In genomic region chr1:42472495-42473230, GRCm38 (mm10) we compare ENCODE assay signal across 14 mouse cellular contexts.
DNase-seq lines count a peak whose midpoint lies in the region; ATAC-seq and TF ChIP-seq lines count a peak whose summit lies in the region.
"Had no signal": no experiment of that assay in that cellular context is flagged by ENCODE, and none has a peak within 500 bp of the region (broad histone marks: within the 10 kb centered on the region; RNA-seq: fewer than 3 reads in every experiment).

No protein-coding gene starts in this region.

- no peaks in the 10 kb centered on the region for H3K4me1 ChIP-seq in lung, embryonic 14.5 days (ENCODE audit: insufficient read depth)
- H3K4me1 ChIP-seq in hindbrain, embryonic 12.5 days, result peaks cover 9% of the 10 kb centered on the region
- peaks cover 6% of the 10 kb centered on the region; the same call in 1 of the 2 replicates for H3K4me1 ChIP-seq in midbrain, embryonic 12.5 days
- peaks cover 3% of the 10 kb centered on the region; the same call in 1 of the 2 replicates for H3K4me1 ChIP-seq in embryonic facial prominence, embryonic 10.5 days
- H3K4me1 ChIP-seq: embryonic facial prominence, embryonic 15.5 days; heart, embryonic 13.5 days; liver, embryonic 15.5 days had no signal

- TF ChIP-seq CTCF in lung, embryonic 14.5 days (IDR thresholded peaks at IDR 0.05; ENCODE audit: low read depth), result no peak

- H3K4me2 ChIP-seq in lung, embryonic 14.5 days, result no peak overlapping the region
- H3K4me2 ChIP-seq in hindbrain, embryonic 12.5 days (replicated peaks), result peak overlapping the region; percentile 14; the same call in 1 of the 2 replicates
- no peak overlapping the region for H3K4me2 ChIP-seq in midbrain, embryonic 12.5 days (replicated peaks)
- H3K4me2 ChIP-seq: embryonic facial prominence, embryonic 15.5 days; heart, embryonic 13.5 days; liver, embryonic 15.5 days had no signal

- no peaks in the 10 kb centered on the region for H3K9me3 ChIP-seq in lung, embryonic 14.5 days (ENCODE audit: low read depth, low read length)
- H3K9me3 ChIP-seq in hindbrain, embryonic 12.5 days (replicated peaks), result no peaks in the 10 kb centered on the region
- no peaks in the 10 kb centered on the region for H3K9me3 ChIP-seq in midbrain, embryonic 12.5 days
- H3K9me3 ChIP-seq in embryonic facial prominence, embryonic 10.5 days, result no peaks in the 10 kb centered on the region
- H3K9me3 ChIP-seq: embryonic facial prominence, embryonic 15.5 days; heart, embryonic 13.5 days; liver, embryonic 15.5 days had no signal

- H3K36me3 ChIP-seq in lung, embryonic 14.5 days (ENCODE audit: insufficient read depth), result no peaks in the 10 kb centered on the region
- H3K36me3 ChIP-seq in hindbrain, embryonic 12.5 days, result no peaks in the 10 kb centered on the region
- no peaks in the 10 kb centered on the region for H3K36me3 ChIP-seq in midbrain, embryonic 12.5 days
- H3K36me3 ChIP-seq in embryonic facial prominence, embryonic 10.5 days (replicated peaks), result no peaks in the 10 kb centered on the region
- H3K36me3 ChIP-seq: embryonic facial prominence, embryonic 15.5 days; heart, embryonic 13.5 days; liver, embryonic 15.5 days had no signal

- 51% methylated on average over 13 of the region's 13 CpGs for WGBS in lung, embryonic 14.5 days
- WGBS in hindbrain, embryonic 12.5 days, result 44% methylated on average over 13 of the region's 13 CpGs
- WGBS in midbrain, embryonic 12.5 days, result 48% methylated on average over 13 of the region's 13 CpGs
- WGBS in embryonic facial prominence, embryonic 10.5 days, result 73% methylated on average over 13 of the region's 13 CpGs

- no peak overlapping the region for H3K9ac ChIP-seq in lung, embryonic 14.5 days
- H3K9ac ChIP-seq in hindbrain, embryonic 12.5 days, result no peak overlapping the region
- no peak overlapping the region for H3K9ac ChIP-seq in midbrain, embryonic 12.5 days (replicated peaks)
- H3K9ac ChIP-seq: embryonic facial prominence, embryonic 15.5 days; heart, embryonic 13.5 days; liver, embryonic 15.5 days had no signal

- no peak for ATAC-seq in lung, embryonic 14.5 days (ENCODE audit: insufficient read depth)
- ATAC-seq in hindbrain, embryonic 12.5 days (ENCODE audit: low FRiP score), result peak; percentile 79
- no peak for ATAC-seq in midbrain, embryonic 12.5 days (ENCODE audit: low FRiP score, low read depth)

- no peaks in the 10 kb centered on the region for H3K27me3 ChIP-seq in lung, embryonic 14.5 days (ENCODE audit: insufficient read depth, low read length)
- no peaks in the 10 kb centered on the region for H3K27me3 ChIP-seq in hindbrain, embryonic 12.5 days
- no peaks in the 10 kb centered on the region for H3K27me3 ChIP-seq in midbrain, embryonic 12.5 days
- H3K27me3 ChIP-seq in embryonic facial prominence, embryonic 10.5 days (replicated peaks; ENCODE audit: low read depth, poor library complexity, severe bottlenecking), result no peaks in the 10 kb centered on the region
- H3K27me3 ChIP-seq: embryonic facial prominence, embryonic 15.5 days; heart, embryonic 13.5 days; liver, embryonic 15.5 days had no signal

- H3K27ac ChIP-seq in lung, embryonic 14.5 days (ENCODE audit: low read depth), result no peak overlapping the region
- peak overlapping the region; percentile 76 for H3K27ac ChIP-seq in hindbrain, embryonic 12.5 days
- H3K27ac ChIP-seq in midbrain, embryonic 12.5 days (replicated peaks), result peak overlapping the region; percentile 65
- no peak overlapping the region for H3K27ac ChIP-seq in embryonic facial prominence, embryonic 10.5 days (replicated peaks)
- H3K27ac ChIP-seq: embryonic facial prominence, embryonic 15.5 days; heart, embryonic 13.5 days; liver, embryonic 15.5 days had no signal

- peak; percentile 72 for DNase-seq in lung, embryonic 14.5 days
- no peak for DNase-seq in lung, postnatal 10 days
- DNase-seq in right cerebral cortex, postnatal 25 days, result no peak
- DNase-seq in embryonic facial prominence, embryonic 10.5 days (ENCODE audit: low spot score), result no peak
- DNase-seq in testis, postnatal 14 days (ENCODE audit: low spot score), result no peak
- DNase-seq: cerebellum, adult 8-10 months; gastrocnemius, postnatal 10 days; kidney, adult 9 months; thymus, postnatal 4 days had no signal

- no peak overlapping the region for H3K4me3 ChIP-seq in lung, embryonic 14.5 days (ENCODE audit: low read depth, low read length)
- H3K4me3 ChIP-seq in hindbrain, embryonic 12.5 days, result no peak overlapping the region
- no peak overlapping the region for H3K4me3 ChIP-seq in midbrain, embryonic 12.5 days
- H3K4me3 ChIP-seq in embryonic facial prominence, embryonic 10.5 days, result no peak overlapping the region
- H3K4me3 ChIP-seq: embryonic facial prominence, embryonic 15.5 days; heart, embryonic 13.5 days; liver, embryonic 15.5 days had no signal

Comparison
In these comparisons a context has a peak if more than half of its experiments do, and no peak if none do; other contexts are left out.
1. H3K27ac ChIP-seq: peak in hindbrain, embryonic 12.5 days (single experiment) and midbrain, embryonic 12.5 days (single experiment); none in lung, embryonic 14.5 days (single experiment) and embryonic facial prominence, embryonic 10.5 days (single experiment).